Mouse (Mus musculus): Measurements from ENCODE around the gene Fam198b.
A peak's percentile ranks its signal among the peaks of the same experiment; 100 is the strongest.

Fam198b gene

GRCm38 (mm10) chr3:79884305-79884704, at the start of gene Fam198b:
Gene Fam198b (plus strand): TSS chr3:79884533.
- no peak for DNase-seq (ENCODE audit: low spot score)

- DNase-seq (ENCODE audit: low spot score) = no peak
Measured at GRCm38 (mm10) chr3:79838751-79839150, 45.6 kb upstream of the Fam198b start.

GRCm38 (mm10) chr3:79841475-79841874, 42.9 kb upstream of the Fam198b start:
- no peak for DNase-seq (ENCODE audit: low spot score)

- no peak for DNase-seq (ENCODE audit: low spot score)
Measured at GRCm38 (mm10) chr3:79842165-79842564, 42.2 kb upstream of the Fam198b start.

- peak; percentile 49 for DNase-seq (ENCODE audit: low spot score)
Measured at GRCm38 (mm10) chr3:79842616-79843016, 41.7 kb upstream of the Fam198b start.

- DNase-seq (ENCODE audit: low spot score) = no peak
Measured at GRCm38 (mm10) chr3:79843999-79844398, 40.3 kb upstream of the Fam198b start.

- DNase-seq (ENCODE audit: low spot score) = no peak
Measured at GRCm38 (mm10) chr3:79846633-79847032, 37.7 kb upstream of the Fam198b start.

GRCm38 (mm10) chr3:79848841-79849240, 35.5 kb upstream of the Fam198b start:
- DNase-seq (ENCODE audit: low spot score) = no peak

GRCm38 (mm10) chr3:79849621-79850020, 34.7 kb upstream of the Fam198b start:
- DNase-seq (ENCODE audit: low spot score) = no peak

- DNase-seq (ENCODE audit: low spot score) = no peak
Measured at GRCm38 (mm10) chr3:79850656-79851055, 33.7 kb upstream of the Fam198b start.

- no peak for DNase-seq (ENCODE audit: low spot score)
Measured at GRCm38 (mm10) chr3:79852108-79852507, 32.2 kb upstream of the Fam198b start.

- no peak for DNase-seq (ENCODE audit: low spot score)
Measured at GRCm38 (mm10) chr3:79852654-79853166, 31.6 kb upstream of the Fam198b start, which contains the start of gene Tmem144. Gene Tmem144 (minus strand): TSS chr3:79852773.

GRCm38 (mm10) chr3:79857780-79858179, 26.6 kb upstream of the Fam198b start:
- DNase-seq (ENCODE audit: low spot score) = no peak

GRCm38 (mm10) chr3:79858221-79858620, 26.1 kb upstream of the Fam198b start:
- no peak for DNase-seq (ENCODE audit: low spot score)

- no peak for DNase-seq (ENCODE audit: low spot score)
Measured at GRCm38 (mm10) chr3:79864824-79865223, 19.5 kb upstream of the Fam198b start.

- no peak for DNase-seq (ENCODE audit: low spot score)
Measured at GRCm38 (mm10) chr3:79866089-79866488, 18.2 kb upstream of the Fam198b start.

GRCm38 (mm10) chr3:79866526-79866925, 17.8 kb upstream of the Fam198b start:
- DNase-seq (ENCODE audit: low spot score) = no peak

GRCm38 (mm10) chr3:79867121-79867709, 17.1 kb upstream of the Fam198b start:
- DNase-seq (ENCODE audit: low spot score) = no peak

- DNase-seq (ENCODE audit: low spot score) = no peak
Measured at GRCm38 (mm10) chr3:79875471-79875870, 8.9 kb upstream of the Fam198b start.

GRCm38 (mm10) chr3:79878350-79878749, 6.0 kb upstream of the Fam198b start:
- no peak for DNase-seq (ENCODE audit: low spot score)

GRCm38 (mm10) chr3:79879246-79879645, 5.1 kb upstream of the Fam198b start:
- DNase-seq (ENCODE audit: low spot score) = no peak

GRCm38 (mm10) chr3:79881645-79882044, 2.7 kb upstream of the Fam198b start:
- no peak for DNase-seq (ENCODE audit: low spot score)

GRCm38 (mm10) chr3:79883092-79883491, 1.2 kb upstream of the Fam198b start:
- no peak for DNase-seq (ENCODE audit: low spot score)

GRCm38 (mm10) chr3:79884761-79885189, 442 bp downstream of the Fam198b start:
- DNase-seq (ENCODE audit: low spot score) = peak; percentile 29

All from ovary, postnatal 10 days (tissue).